9 mouse cellular contexts compared by ENCODE assay signal in genomic region chr16:44617041-44617440, GRCm38 (mm10). TPM values are rescaled to one million over a fixed set of nuclear protein-coding genes. Genes with fewer than 3 reads are reported as not detected.
DNase-seq lines count a peak whose midpoint lies in the region; ATAC-seq and TF ChIP-seq lines count a peak whose summit lies in the region.
"Had no signal": no experiment of that assay in that cellular context is flagged by ENCODE, and none has a peak within 500 bp of the region (broad histone marks: within the 10 kb centered on the region; RNA-seq: fewer than 3 reads in every experiment).

No protein-coding gene starts in this region.

- H3K79me2 ChIP-seq in heart, adult 2 months (replicated peaks; ENCODE audit: control insufficient read depth, insufficient read depth, low read length) = no peaks in the 10 kb centered on the region

- H3K27me3 ChIP-seq in heart, postnatal 0 days (ENCODE audit: control insufficient read depth, insufficient read depth, low read length) = no peaks in the 10 kb centered on the region
- no peaks in the 10 kb centered on the region for H3K27me3 ChIP-seq in heart, adult 2 months (ENCODE audit: control insufficient read depth, insufficient read depth, low read length)
- no peaks in the 10 kb centered on the region for H3K27me3 ChIP-seq in hindbrain, embryonic 13.5 days

- TF ChIP-seq CTCF in heart, postnatal 0 days (IDR thresholded peaks at IDR 0.05; ENCODE audit: low read depth) = no peak
- no peak for TF ChIP-seq CTCF in heart, adult 2 months (IDR thresholded peaks at IDR 0.05)

- H3K9ac ChIP-seq in heart, postnatal 0 days (replicated peaks; ENCODE audit: low read depth, low read length) = no peak overlapping the region
- H3K9ac ChIP-seq in heart, adult 2 months (ENCODE audit: low read depth, low read length) = no peak overlapping the region
- no peak overlapping the region for H3K9ac ChIP-seq in hindbrain, embryonic 13.5 days
- H3K9ac ChIP-seq: liver, embryonic 14.5 days had no signal

- no peak for ATAC-seq in heart, postnatal 0 days (ENCODE audit: insufficient read depth, low read depth)
- ATAC-seq in hindbrain, embryonic 13.5 days (ENCODE audit: low FRiP score) = no peak

- no peaks in the 10 kb centered on the region for H3K36me3 ChIP-seq in heart, postnatal 0 days (replicated peaks; ENCODE audit: control insufficient read depth, insufficient read depth, low read length)
- no peaks in the 10 kb centered on the region for H3K36me3 ChIP-seq in heart, adult 2 months (ENCODE audit: control insufficient read depth, insufficient read depth, low read length)
- H3K36me3 ChIP-seq in hindbrain, embryonic 13.5 days = no peaks in the 10 kb centered on the region

- H3K9me3 ChIP-seq in heart, postnatal 0 days (replicated peaks; ENCODE audit: control insufficient read depth, low read length) = no peaks in the 10 kb centered on the region
- H3K9me3 ChIP-seq in hindbrain, embryonic 13.5 days = no peaks in the 10 kb centered on the region

- no peak for TF ChIP-seq EP300 in heart, postnatal 0 days (IDR thresholded peaks at IDR 0.05; ENCODE audit: low read depth)
- no peak for TF ChIP-seq EP300 in heart, adult 2 months (IDR thresholded peaks at IDR 0.05; ENCODE audit: insufficient read depth, low read depth, low read length)

- H3K4me3 ChIP-seq in heart, postnatal 0 days (ENCODE audit: low read depth, low read length) = no peak overlapping the region
- H3K4me3 ChIP-seq in heart, adult 2 months = no peak overlapping the region
- H3K4me3 ChIP-seq in hindbrain, embryonic 13.5 days = no peak overlapping the region

- H3K4me2 ChIP-seq in heart, postnatal 0 days (ENCODE audit: low read depth, low read length) = no peak overlapping the region
- H3K4me2 ChIP-seq in hindbrain, embryonic 13.5 days = no peak overlapping the region

- TF ChIP-seq POLR2A in heart, adult 2 months (IDR thresholded peaks at IDR 0.05; ENCODE audit: insufficient read depth, low read depth, low read length) = no peak

- no peak for DNase-seq in heart, postnatal 0 days (ENCODE audit: low spot score)
- DNase-seq in heart, adult 2 months = no peak
- peak; percentile 42 for DNase-seq in 3T3-L1 (ENCODE audit: low read depth, low spot score)
- DNase-seq in cerebellum, adult 9-10 months = peak; percentile 75
- no peak for DNase-seq in urinary bladder, adult 2 months (ENCODE audit: low spot score)
- no peak for DNase-seq in urinary bladder, postnatal 4 days (ENCODE audit: low spot score in 2 of 2)
- no peak for DNase-seq in gastrocnemius, postnatal 25 days

- peaks cover 11% of the 10 kb centered on the region for H3K4me1 ChIP-seq in heart, postnatal 0 days (ENCODE audit: control insufficient read depth, insufficient read depth)
- H3K4me1 ChIP-seq in heart, adult 2 months (ENCODE audit: control insufficient read depth, insufficient read depth, low read length) = peaks cover 4% of the 10 kb centered on the region
- peaks cover 17% of the 10 kb centered on the region for H3K4me1 ChIP-seq in hindbrain, embryonic 13.5 days (replicated peaks)

- intact Hi-C loops in heart, adult 2 months (cut with DNase I) = no loop called here

- 75% methylated on average over 6 of the region's 6 CpGs for WGBS in heart, postnatal 0 days
- 74% methylated on average over 6 of the region's 6 CpGs for WGBS in heart, adult 2 months
- WGBS in hindbrain, embryonic 13.5 days = 77% methylated on average over 6 of the region's 6 CpGs

- peak overlapping the region; percentile 31; the same call in 1 of the 2 replicates for H3K27ac ChIP-seq in heart, postnatal 0 days (ENCODE audit: low read depth)
- H3K27ac ChIP-seq in heart, adult 2 months = no peak overlapping the region
- peak overlapping the region; percentile 71 for H3K27ac ChIP-seq in hindbrain, embryonic 13.5 days
- H3K27ac ChIP-seq: liver, embryonic 14.5 days had no signal

RNA-seq across cellular contexts. Expression of gene Boc, which starts 58.3 kb away (rescaled TPM):
- total RNA-seq in heart, postnatal 0 days (2014; rRNA removed; ENCODE audit: low replicate concordance) = 9.8 TPM in 2 replicates
- 2.6 and 3.1 TPM in 2 replicates for polyA plus RNA-seq in heart, postnatal 0 days (2015; fragmentation: Nextera tagmentation; extraction: Ambion mirVana)
- 1 to 10 TPM; 3.5 to 4.2 TPM for total RNA-seq in heart, adult 2 months (2021)
- polyA plus RNA-seq in heart, adult 2 months (2012; rRNA removed) = 4.4 and 5.6 TPM in 2 replicates
- 14.0 and 17.2 TPM in 2 replicates for polyA plus RNA-seq in hindbrain, embryonic 13.5 days (2015; fragmentation: Nextera tagmentation; extraction: Ambion mirVana)
- polyA plus RNA-seq in urinary bladder, adult 2 months (2012; rRNA removed) = 23.5 and 30.1 TPM in 2 replicates
- total RNA-seq in gastrocnemius, postnatal 25 days (2021) = 1 to 10 TPM; 4.0 to 5.7 TPM

Comparison
In these comparisons a context has a peak if more than half of its experiments do, and no peak if none do; other contexts are left out.
1. DNase-seq: peak in 3T3-L1 (single experiment) and cerebellum, adult 9-10 months (single experiment); none in heart, postnatal 0 days (single experiment), heart, adult 2 months (0 of 2), urinary bladder, adult 2 months (single experiment), urinary bladder, postnatal 4 days (0 of 2) and gastrocnemius, postnatal 25 days (single experiment).